Mouse (Mus musculus): ENCODE results near the gene Stmn1. TPM values are rescaled to one million over a fixed set of nuclear protein-coding genes. Genes with fewer than 3 reads are reported as not detected.

The Stmn1 gene
- polyA plus RNA-seq (2017; shearing (Covaris generic)): 91.3 TPM

GRCm38 (mm10) chr4:134468215-134468575 is at the start of gene Stmn1:
TSS of gene Stmn1 (plus strand) at chr4:134468320.

GRCm38 (mm10) chr4:134496595-134497210 is 28.6 kb downstream of the Stmn1 start, which contains the start of gene Paqr7:
TSS of gene Paqr7 (plus strand) at chr4:134496697.

GRCm38 (mm10) chr4:134510845-134511411 is 42.8 kb downstream of the Stmn1 start, which contains the start of gene Aunip:
TSS of gene Aunip (plus strand) at chr4:134510999.

Other genes with a start within 250 kb of the Stmn1 start
- gene Catsper4, start 240.9 kb upstream of the Stmn1 start, polyA plus RNA-seq (2017; shearing (Covaris generic)): not detected
- gene Cnksr1, start 229.9 kb upstream of the Stmn1 start, polyA plus RNA-seq (2017; shearing (Covaris generic)): not detected
- gene E130218I03Rik, start 224.7 kb upstream of the Stmn1 start, polyA plus RNA-seq (2017; shearing (Covaris generic)): 1.6 TPM
- gene Zfp593, start 222.7 kb upstream of the Stmn1 start, polyA plus RNA-seq (2017; shearing (Covaris generic)): 24.3 TPM
- gene Gm30191, start 221.4 kb upstream of the Stmn1 start, polyA plus RNA-seq (2017; shearing (Covaris generic)): not detected
- gene Grrp1, start 214.2 kb upstream of the Stmn1 start, polyA plus RNA-seq (2017; shearing (Covaris generic)): not detected
- 11.5 TPM for gene Pdik1l, start 180.4 kb upstream of the Stmn1 start, polyA plus RNA-seq (2017; shearing (Covaris generic))
- gene Trim63, start 153.2 kb upstream of the Stmn1 start, polyA plus RNA-seq (2017; shearing (Covaris generic)): not detected
- not detected for gene Slc30a2, start 125.1 kb upstream of the Stmn1 start, polyA plus RNA-seq (2017; shearing (Covaris generic))
- gene Extl1, start 84.5 kb upstream of the Stmn1 start, polyA plus RNA-seq (2017; shearing (Covaris generic)): not detected
- gene Pafah2, start 72.0 kb upstream of the Stmn1 start, polyA plus RNA-seq (2017; shearing (Covaris generic)): 1.9 TPM
- gene Paqr7, start 28.4 kb downstream of the Stmn1 start, polyA plus RNA-seq (2017; shearing (Covaris generic)): 9.7 TPM
- not detected for gene Aunip, start 42.7 kb downstream of the Stmn1 start, polyA plus RNA-seq (2017; shearing (Covaris generic))
- gene Mtfr1l, start 67.1 kb downstream of the Stmn1 start, polyA plus RNA-seq (2017; shearing (Covaris generic)): 104 TPM
- 13.6 TPM for gene Selenon, start 83.8 kb downstream of the Stmn1 start, polyA plus RNA-seq (2017; shearing (Covaris generic))
- 8.0 TPM for gene Man1c1, start 236.0 kb downstream of the Stmn1 start, polyA plus RNA-seq (2017; shearing (Covaris generic))